Mouse (Mus musculus) CH12.LX (cell line): Measurements from ENCODE around the gene Kyat3.

ENCODE experiments used
- CTCF ChIP-seq, 2 experiments: IDR thresholded peaks in 1 of 2; conservative IDR thresholded peaks in 1 of 2; 2 replicates each; pipeline ENCODE4 v1.5.1; 2011 to 2012; ENCODE audit warnings: low read depth in 2 of 2, low read length in 2 of 2, improper control_type of control experiment in 1 of 2, inconsistent platforms in 1 of 2, mild to moderate bottlenecking in 1 of 2, moderate library complexity in 1 of 2
- E2F4 ChIP-seq: IDR thresholded peaks from 2 replicates; pipeline ENCODE4 v1.6.1; 2011; ENCODE audit warnings: low read depth, low read length, improper control_type of control experiment; ENCODE audit not compliant: insufficient replicate concordance
- KAT2A ChIP-seq: IDR thresholded peaks from 2 replicates; pipeline ENCODE4 v1.6.1; 2012; ENCODE audit warnings: low read length, improper control_type of control experiment, inconsistent platforms; ENCODE audit not compliant: insufficient replicate concordance
- MAFK ChIP-seq: IDR thresholded peaks from 2 replicates; pipeline ENCODE4 v1.6.1; 2011; ENCODE audit warnings: low read length, improper control_type of control experiment; ENCODE audit not compliant: insufficient replicate concordance
- MEF2A ChIP-seq: IDR thresholded peaks from 2 replicates; pipeline ENCODE4 v1.6.1; 2014; ENCODE audit warnings: low read depth, mild to moderate bottlenecking, inconsistent platforms, low read length, improper control_type of control experiment, borderline replicate concordance
- RCOR1 ChIP-seq: conservative IDR thresholded peaks from 2 replicates; pipeline ENCODE4 v1.6.1; 2012; ENCODE audit warnings: low read depth, mild to moderate bottlenecking, inconsistent platforms, low read length, improper control_type of control experiment
- SIN3A ChIP-seq: IDR thresholded peaks from 2 replicates; pipeline ENCODE4 v1.6.1; 2012; ENCODE audit warnings: low read length, improper control_type of control experiment, inconsistent platforms
- TBP ChIP-seq: conservative IDR thresholded peaks from 2 replicates; pipeline ENCODE4 v1.6.1; 2011; ENCODE audit warnings: low read depth, low read length, improper control_type of control experiment
- TCF12 ChIP-seq: IDR thresholded peaks from 2 replicates; pipeline ENCODE4 v1.6.1; 2014; ENCODE audit warnings: low read depth, mild to moderate bottlenecking, inconsistent platforms, low read length, improper control_type of control experiment
- UBTF ChIP-seq: IDR thresholded peaks from 2 replicates; pipeline ENCODE4 v1.6.1; 2012; ENCODE audit warnings: low read depth, mild to moderate bottlenecking, inconsistent platforms, low read length, improper control_type of control experiment, moderate library complexity
- USF1 ChIP-seq: IDR thresholded peaks from 2 replicates; pipeline ENCODE4 v1.6.1; 2014; ENCODE audit warnings: low read depth, mild to moderate bottlenecking, inconsistent platforms, low read length, improper control_type of control experiment

DNA sequence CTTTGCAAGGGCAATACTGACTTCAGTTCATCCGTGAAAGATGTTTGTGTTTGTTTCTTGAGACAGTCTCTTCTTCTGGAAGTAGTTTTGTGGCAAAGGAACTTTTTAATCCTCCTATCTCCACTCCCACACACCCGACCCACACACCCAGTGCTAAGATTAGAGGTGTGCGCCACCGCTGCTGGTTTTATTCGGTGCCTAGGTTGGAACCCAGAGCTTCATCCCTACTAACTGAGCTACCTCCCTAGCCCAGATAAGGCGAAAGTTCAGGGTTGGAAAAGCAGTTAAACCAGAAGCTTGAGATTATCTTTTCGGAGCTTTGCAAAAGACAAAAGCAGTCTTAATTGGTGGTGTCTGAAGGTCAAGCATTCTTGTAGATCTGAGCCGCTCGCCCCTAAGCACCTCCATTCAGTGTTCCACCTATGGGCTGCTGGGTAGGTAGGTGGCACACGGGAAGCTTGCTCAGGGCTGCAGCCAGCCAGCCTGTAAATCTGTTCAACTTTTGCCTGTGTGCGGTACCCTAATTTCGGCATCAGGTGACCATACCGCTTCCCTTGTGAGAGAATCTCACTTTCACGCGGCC is 647 bp downstream of the Kyat3 start:
- TF ChIP-seq KAT2A, result no peak
- no peak for TF ChIP-seq TCF12
- no peak for TF ChIP-seq CTCF (conservative IDR thresholded peaks at IDR 0.05 in 1 of 2, IDR thresholded peaks at IDR 0.05 in 1 of 2; ENCODE audit: low read depth in 2 of 2, low read length in 2 of 2)
- no peak for TF ChIP-seq UBTF
- TF ChIP-seq TBP, result no peak
- no peak for TF ChIP-seq RCOR1
- no peak for TF ChIP-seq SIN3A
- TF ChIP-seq E2F4, result no peak
- no peak for TF ChIP-seq USF1
- no peak for TF ChIP-seq MAFK
- no peak for TF ChIP-seq MEF2A
